Mouse (Mus musculus) c-Kit-negative CD71-positive TER-119-positive erythroid progenitor cells, embryonic 14.5 days (primary cell): ENCODE data around the gene Ctsg.
"Not testable (repeated sequence)": the region's sequence is repeated elsewhere in the genome, so short reads cannot be mapped to it uniquely, and the experiment has no call there.

Source experiments
- DNase-seq: peaks from one replicate; pipeline ENCODE4 v3.0.0-alpha.2; 2013; ENCODE audit warnings: low read depth, low spot score

Gene Ctsg

GRCm38 (mm10) chr14:56102386-56102785, at the start of gene Ctsg:
Ctsg (minus strand) TSS chr14:56102574.
- DNase-seq, result no peak

- not testable (repeated sequence) for DNase-seq
Measured at GRCm38 (mm10) chr14:56133675-56134074, 31.3 kb upstream of the Ctsg start.

- not testable (repeated sequence) for DNase-seq
Measured at GRCm38 (mm10) chr14:56132508-56132907, 30.1 kb upstream of the Ctsg start, which contains the start of gene Gzmd. Gzmd (minus strand) TSS chr14:56132608.

- DNase-seq, result no peak
Measured at GRCm38 (mm10) chr14:56128341-56128740, 26.0 kb upstream of the Ctsg start.

- DNase-seq, result no peak
Measured at GRCm38 (mm10) chr14:56123516-56123915, 21.1 kb upstream of the Ctsg start.

- no peak for DNase-seq
Measured at GRCm38 (mm10) chr14:56120525-56120924, 18.2 kb upstream of the Ctsg start, which contains the start of gene Gzme. Gzme (minus strand) TSS chr14:56120625.

- DNase-seq, result not testable (repeated sequence)
Measured at GRCm38 (mm10) chr14:56115531-56116310, 13.3 kb upstream of the Ctsg start.

- no peak for DNase-seq
Measured at GRCm38 (mm10) chr14:56105447-56106180, 3.2 kb upstream of the Ctsg start.

GRCm38 (mm10) chr14:56105016-56105415, 2.6 kb upstream of the Ctsg start:
- no peak for DNase-seq

- DNase-seq, result no peak
Measured at GRCm38 (mm10) chr14:56103452-56103851, 1.1 kb upstream of the Ctsg start.

- no peak for DNase-seq
Measured at GRCm38 (mm10) chr14:56098940-56099339, 3.4 kb downstream of the Ctsg start.

- no peak for DNase-seq
Measured at GRCm38 (mm10) chr14:56097597-56097996, 4.8 kb downstream of the Ctsg start.

- DNase-seq, result no peak
Measured at GRCm38 (mm10) chr14:56093353-56093752, 9.0 kb downstream of the Ctsg start.

- no peak for DNase-seq
Measured at GRCm38 (mm10) chr14:56086711-56087110, 15.7 kb downstream of the Ctsg start.

GRCm38 (mm10) chr14:56085167-56085566, 17.2 kb downstream of the Ctsg start, which contains the start of gene Mcpt8:
Mcpt8 (minus strand) TSS chr14:56085273.
- DNase-seq, result no peak

- DNase-seq, result no peak
Measured at GRCm38 (mm10) chr14:56082016-56082415, 20.4 kb downstream of the Ctsg start.

- not testable (repeated sequence) for DNase-seq
Measured at GRCm38 (mm10) chr14:56062213-56062612, 40.2 kb downstream of the Ctsg start, which contains the start of gene Mcpt4. Mcpt4 (minus strand) TSS chr14:56062313.

GRCm38 (mm10) chr14:56057722-56058121, 44.7 kb downstream of the Ctsg start:
- no peak for DNase-seq

- DNase-seq, result no peak
Measured at GRCm38 (mm10) chr14:56055408-56055807, 47.0 kb downstream of the Ctsg start.
